Mouse (Mus musculus) neural tube, embryonic 12.5 days (tissue): Measurements from ENCODE around the gene Ddx11. TPM values are rescaled to one million over a fixed set of nuclear protein-coding genes. Genes with fewer than 3 reads are reported as not detected.
"Not testable (repeated sequence)": the region's sequence is repeated elsewhere in the genome, so short reads cannot be mapped to it uniquely, and the experiment has no call there.

Experiments
- ATAC-seq: fragments of 200-750 bp; cut with Nextera tagmentation; 2 replicates; pipeline ENCODE4 v1.8.0; 2017; ENCODE audit warnings: low read depth, mild to moderate bottlenecking, moderate TSS enrichment, moderate library complexity; ENCODE audit not compliant: low FRiP score
- H3K27ac ChIP-seq: fragments of 300-500 bp; sonication (generic); 2 replicates; pipeline ENCODE4 v1.5.1; 2016
- H3K27me3 ChIP-seq: fragments of 300-500 bp; sonication (generic); replicated peaks from 2 replicates; pipeline ENCODE4 v1.6.1; 2016; ENCODE audit warnings: mild to moderate bottlenecking
- H3K36me3 ChIP-seq: fragments of 300-500 bp; sonication (generic); 2 replicates; pipeline ENCODE4 v1.6.1; 2016; ENCODE audit warnings: mild to moderate bottlenecking
- H3K4me1 ChIP-seq: fragments of 300-500 bp; sonication (generic); 2 replicates; pipeline ENCODE4 v1.6.1; 2016
- H3K4me2 ChIP-seq: fragments of 300-500 bp; sonication (generic); replicated peaks from 2 replicates; pipeline ENCODE4 v1.6.1; 2016; ENCODE audit warnings: mild to moderate bottlenecking
- H3K4me3 ChIP-seq: fragments of 300-500 bp; sonication (generic); 2 replicates; pipeline ENCODE4 v1.5.1; 2016
- H3K9ac ChIP-seq: fragments of 300-500 bp; sonication (generic); 2 replicates; pipeline ENCODE4 v1.6.1; 2016; ENCODE audit warnings: mild to moderate bottlenecking
- H3K9me3 ChIP-seq: fragments of 300-500 bp; sonication (generic); 2 replicates; pipeline ENCODE4 v1.6.1; 2016; ENCODE audit warnings: mild to moderate bottlenecking
- WGBS: fragments of 180-500 bp; shearing (Covaris S2); methylation state at CpG from one replicate; pipeline ENCODE4 v1.1.7; 2016; 5-methylcytosine and 5-hydroxymethylcytosine counted together
- polyA plus RNA-seq: library from polyadenylated mRNA; unstranded; fragments of >200 nt; fragmentation: Nextera tagmentation; extraction: Ambion mirVana; gene quantifications from 2 replicates; pipeline ENCODE4 v1.2.1, GENCODE M21; 2016

Gene Ddx11
- polyA plus RNA-seq, 1 experiment from 2014 or later: 18.0 TPM

- H3K27ac ChIP-seq: no peak overlapping the region
- H3K36me3 ChIP-seq: peaks cover 30% of the 10 kb centered on the region
- H3K4me3 ChIP-seq: peak overlapping the region; percentile 65
- H3K27me3 ChIP-seq: no peaks in the 10 kb centered on the region
- peaks cover 10% of the 10 kb centered on the region for H3K4me1 ChIP-seq
- H3K9me3 ChIP-seq: no peaks in the 10 kb centered on the region
- H3K9ac ChIP-seq: peak overlapping the region; percentile 62
- peak; percentile 23; the same call in 1 of the 2 replicates for ATAC-seq
- peak overlapping the region; percentile 58 for H3K4me2 ChIP-seq
- 3% methylated on average over 20 of the region's 20 CpGs for WGBS
These were observed 693 bp downstream of the Ddx11 start for GRCm38 (mm10) chr17:66123816-66124610.

GRCm38 (mm10) chr17:66125211-66125610, 1.9 kb downstream of the Ddx11 start:
- Histone ChIP-seq H3K4me3 (no peak overlapping the region), H3K4me2 (no peak overlapping the region), H3K9ac (no peak overlapping the region), H3K4me1 (peaks cover 10% of the 10 kb centered on the region), H3K27ac (no peak overlapping the region), H3K9me3 (no peaks in the 10 kb centered on the region), H3K36me3 (peaks cover 19% of the 10 kb centered on the region), H3K27me3 (no peaks in the 10 kb centered on the region)
- no peak for ATAC-seq
- 68% methylated on average over 5 of the region's 5 CpGs for WGBS

- no peak overlapping the region for H3K4me3 ChIP-seq
- peaks cover 57% of the 10 kb centered on the region for H3K36me3 ChIP-seq
- H3K9ac ChIP-seq: no peak overlapping the region
- no peak for ATAC-seq
- 92% methylated on average over 9 of the region's 9 CpGs for WGBS
- H3K27ac ChIP-seq: no peak overlapping the region
- no peaks in the 10 kb centered on the region for H3K4me1 ChIP-seq
- H3K27me3 ChIP-seq: no peaks in the 10 kb centered on the region
- H3K4me2 ChIP-seq: no peak overlapping the region
- H3K9me3 ChIP-seq: no peaks in the 10 kb centered on the region
These were observed 7.1 kb downstream of the Ddx11 start for GRCm38 (mm10) chr17:66130371-66130770.

- Histone ChIP-seq H3K4me1 (no peaks in the 10 kb centered on the region), H3K36me3 (peaks cover 64% of the 10 kb centered on the region), H3K4me3 (no peak overlapping the region), H3K9me3 (no peaks in the 10 kb centered on the region), H3K4me2 (no peak overlapping the region), H3K27ac (no peak overlapping the region), H3K27me3 (no peaks in the 10 kb centered on the region), H3K9ac (no peak overlapping the region)
- ATAC-seq: no peak
- over 99% methylated on average over 4 of the region's 4 CpGs for whole genome bisulfite sequencing
These were observed 7.9 kb downstream of the Ddx11 start for GRCm38 (mm10) chr17:66131212-66131611.

- not testable (repeated sequence) for H3K4me2 ChIP-seq, H3K27ac ChIP-seq, H3K4me3 ChIP-seq, H3K4me1 ChIP-seq, H3K9ac ChIP-seq, H3K9me3 ChIP-seq, H3K27me3 ChIP-seq
- WGBS: 67% methylated on average over 6 of the region's 8 CpGs
- peaks cover 39% of the 10 kb centered on the region for H3K36me3 ChIP-seq
- ATAC-seq: peak; percentile 75; the same call in 1 of the 2 replicates
These were observed 29.7 kb downstream of the Ddx11 start for GRCm38 (mm10) chr17:66152706-66153662.

GRCm38 (mm10) chr17:66153735-66154423, 30.6 kb downstream of the Ddx11 start:
- H3K9me3 ChIP-seq, H3K9ac ChIP-seq, ATAC-seq, H3K4me1 ChIP-seq, H3K4me2 ChIP-seq, H3K27me3 ChIP-seq, H3K27ac ChIP-seq, H3K4me3 ChIP-seq: not testable (repeated sequence)
- WGBS: 89% methylated on average over 4 of the region's 4 CpGs
- peaks cover 30% of the 10 kb centered on the region for H3K36me3 ChIP-seq

- no peaks in the 10 kb centered on the region for H3K27me3 ChIP-seq
- H3K4me2 ChIP-seq: no peak overlapping the region
- no peaks in the 10 kb centered on the region for H3K9me3 ChIP-seq
- no peak overlapping the region for H3K4me3 ChIP-seq
- H3K4me1 ChIP-seq: no peaks in the 10 kb centered on the region
- H3K27ac ChIP-seq: no peak overlapping the region
- WGBS: 73% methylated on average over 2 of the region's 2 CpGs
- ATAC-seq: no peak
- peaks cover 20% of the 10 kb centered on the region for H3K36me3 ChIP-seq
- no peak overlapping the region for H3K9ac ChIP-seq
These were observed 31.6 kb downstream of the Ddx11 start for GRCm38 (mm10) chr17:66154876-66155275.

- H3K4me1 ChIP-seq: no peaks in the 10 kb centered on the region
- no peak overlapping the region for H3K4me2 ChIP-seq
- ATAC-seq: no peak
- 0 out of 2 replicates have a peak, but pooled peaks cover 4% of the 10 kb centered on the region for H3K9me3 ChIP-seq
- no peaks in the 10 kb centered on the region for H3K27me3 ChIP-seq
- WGBS: 93% methylated on average over 5 of the region's 5 CpGs
- no peaks in the 10 kb centered on the region for H3K36me3 ChIP-seq
- H3K9ac ChIP-seq: no peak overlapping the region
- no peak overlapping the region for H3K4me3 ChIP-seq
- H3K27ac ChIP-seq: no peak overlapping the region
These were observed 35.0 kb downstream of the Ddx11 start for GRCm38 (mm10) chr17:66158271-66158670.

- H3K4me1 ChIP-seq, H3K4me2 ChIP-seq, H3K9ac ChIP-seq, H3K4me3 ChIP-seq, H3K36me3 ChIP-seq, H3K9me3 ChIP-seq, ATAC-seq, H3K27me3 ChIP-seq, H3K27ac ChIP-seq: not testable (repeated sequence)
- 95% methylated on average over 5 of the region's 5 CpGs for WGBS
These were observed 43.8 kb downstream of the Ddx11 start for GRCm38 (mm10) chr17:66167141-66167540.

GRCm38 (mm10) chr17:66170971-66171370, 47.7 kb downstream of the Ddx11 start:
- not testable (repeated sequence) for H3K9me3 ChIP-seq, H3K27me3 ChIP-seq, H3K27ac ChIP-seq, H3K4me3 ChIP-seq, H3K36me3 ChIP-seq, ATAC-seq, H3K4me2 ChIP-seq, H3K9ac ChIP-seq, H3K4me1 ChIP-seq
- 93% methylated on average over 15 of the region's 15 CpGs for WGBS

- H3K9ac ChIP-seq: no peak overlapping the region
- no peak overlapping the region for H3K4me3 ChIP-seq
- H3K27me3 ChIP-seq: no peaks in the 10 kb centered on the region
- no peaks in the 10 kb centered on the region for H3K9me3 ChIP-seq
- no peaks in the 10 kb centered on the region for H3K4me1 ChIP-seq
- no peaks in the 10 kb centered on the region for H3K36me3 ChIP-seq
- no peak overlapping the region for H3K4me2 ChIP-seq
- ATAC-seq: no peak
- WGBS: 89% methylated on average over 8 of the region's 8 CpGs
- no peak overlapping the region for H3K27ac ChIP-seq
These were observed 67.3 kb downstream of the Ddx11 start for GRCm38 (mm10) chr17:66190577-66190976.

- 66% methylated on average over 3 of the region's 3 CpGs for WGBS
- Histone ChIP-seq H3K27me3 (no peaks in the 10 kb centered on the region), H3K9me3 (no peaks in the 10 kb centered on the region), H3K9ac (no peak overlapping the region), H3K4me3 (no peak overlapping the region), H3K4me1 (no peaks in the 10 kb centered on the region), H3K36me3 (no peaks in the 10 kb centered on the region), H3K4me2 (no peak overlapping the region), H3K27ac (no peak overlapping the region)
- no peak for ATAC-seq
These were observed 73.7 kb downstream of the Ddx11 start for GRCm38 (mm10) chr17:66197041-66197440.
